Mouse (Mus musculus): ENCODE measurements around the gene B4galt1. TPM values are rescaled to one million over a fixed set of nuclear protein-coding genes. Genes with fewer than 3 reads are reported as not detected.

B4galt1 gene
- polyA plus RNA-seq, 1 experiment, result 43.8 TPM

DNA sequence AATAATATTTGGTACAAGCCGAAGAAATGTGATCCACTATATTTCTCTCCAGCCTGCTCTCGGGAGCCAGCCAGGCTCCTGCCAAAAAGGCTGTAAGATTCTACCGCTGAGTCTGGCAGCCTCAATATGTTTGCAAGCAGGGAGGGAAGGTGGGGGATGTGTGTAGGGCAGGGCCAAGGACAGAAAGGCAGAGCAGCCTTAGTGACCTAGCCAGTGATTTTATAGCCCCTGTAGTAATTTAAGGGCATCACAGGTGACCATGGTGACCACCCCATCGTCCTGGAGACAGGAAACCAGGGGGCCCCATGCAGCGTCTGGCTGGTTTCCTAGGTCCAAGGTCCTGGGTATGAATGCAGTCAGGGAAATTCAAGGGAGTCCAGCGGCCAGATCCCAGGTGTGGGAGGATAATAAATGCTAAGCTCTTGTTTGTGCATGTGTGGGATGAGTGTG lies 20.4 kb upstream of the B4galt1 start:
- Histone ChIP-seq H3K4me1 (peaks cover 88% of the 10 kb centered on the region), H3K27me3 (replicated peaks) (no peaks in the 10 kb centered on the region), H3K4me3 (replicated peaks) (peak overlapping the region; percentile 86), H3K36me3 (replicated peaks; ENCODE audit: low read length) (no peaks in the 10 kb centered on the region), H3K9me3 (no peaks in the 10 kb centered on the region)
- no peak for TF ChIP-seq GATA1 (IDR thresholded peaks at IDR 0.05; ENCODE audit: borderline replicate concordance, low read length)
- no peak for TF ChIP-seq FLI1 (IDR thresholded peaks at IDR 0.05; ENCODE audit: low read length)

DNA sequence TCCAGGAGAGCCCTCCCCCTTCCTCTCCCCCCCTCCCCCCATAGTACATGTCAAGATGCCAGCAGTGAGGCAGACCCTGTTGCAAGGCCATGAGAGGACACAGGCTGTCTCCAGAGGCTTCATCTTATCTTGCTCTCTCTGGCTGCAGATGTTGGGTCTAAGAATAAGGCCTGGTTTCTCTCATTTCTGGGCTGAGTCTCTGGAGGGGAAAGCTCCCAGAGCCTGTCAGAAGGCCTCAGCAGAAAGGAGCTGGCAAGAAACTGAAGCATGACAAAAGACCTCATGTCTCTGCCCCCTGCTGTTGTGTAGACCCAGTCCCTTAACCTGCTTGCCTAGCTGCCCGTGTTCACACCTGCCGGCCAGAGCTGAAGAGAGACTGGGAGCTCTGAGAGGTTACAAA lies 19.5 kb upstream of the B4galt1 start:
- H3K9me3 ChIP-seq, result no peaks in the 10 kb centered on the region
- H3K4me1 ChIP-seq, result peaks cover 91% of the 10 kb centered on the region
- TF ChIP-seq GATA1 (IDR thresholded peaks at IDR 0.05; ENCODE audit: borderline replicate concordance, low read length) (no peak), FLI1 (IDR thresholded peaks at IDR 0.05; ENCODE audit: low read length) (no peak)
- no peaks in the 10 kb centered on the region for H3K27me3 ChIP-seq (replicated peaks)
- H3K4me3 ChIP-seq (replicated peaks), result peak overlapping the region; percentile 65
- no peaks in the 10 kb centered on the region for H3K36me3 ChIP-seq (replicated peaks; ENCODE audit: low read length)

DNA sequence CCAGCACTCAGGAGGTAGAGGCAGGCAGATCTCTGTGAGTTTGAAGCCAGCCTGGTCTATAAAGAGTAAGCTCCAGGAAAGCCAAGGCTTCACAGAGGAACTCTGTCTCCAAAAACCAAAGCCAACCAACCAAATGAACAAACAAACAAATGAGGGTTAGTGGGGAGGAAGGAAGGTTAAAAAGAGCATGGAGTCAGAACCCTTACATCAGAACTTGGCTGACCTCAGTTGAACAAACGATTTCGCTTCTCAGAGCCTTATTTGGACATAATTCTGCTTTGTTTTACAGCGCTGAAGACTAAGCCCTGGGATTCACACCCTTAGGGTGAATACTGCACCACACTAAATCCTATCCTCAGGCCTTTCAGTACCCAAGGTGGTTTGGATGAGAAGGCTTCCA lies 18.3 kb upstream of the B4galt1 start:
- Histone ChIP-seq H3K27me3 (replicated peaks) (no peaks in the 10 kb centered on the region), H3K36me3 (replicated peaks; ENCODE audit: low read length) (no peaks in the 10 kb centered on the region), H3K4me1 (peaks cover 86% of the 10 kb centered on the region), H3K4me3 (replicated peaks) (no peak overlapping the region), H3K9me3 (no peaks in the 10 kb centered on the region)
- TF ChIP-seq GATA1 (IDR thresholded peaks at IDR 0.05; ENCODE audit: borderline replicate concordance, low read length) (no peak), FLI1 (IDR thresholded peaks at IDR 0.05; ENCODE audit: low read length) (no peak)

DNA sequence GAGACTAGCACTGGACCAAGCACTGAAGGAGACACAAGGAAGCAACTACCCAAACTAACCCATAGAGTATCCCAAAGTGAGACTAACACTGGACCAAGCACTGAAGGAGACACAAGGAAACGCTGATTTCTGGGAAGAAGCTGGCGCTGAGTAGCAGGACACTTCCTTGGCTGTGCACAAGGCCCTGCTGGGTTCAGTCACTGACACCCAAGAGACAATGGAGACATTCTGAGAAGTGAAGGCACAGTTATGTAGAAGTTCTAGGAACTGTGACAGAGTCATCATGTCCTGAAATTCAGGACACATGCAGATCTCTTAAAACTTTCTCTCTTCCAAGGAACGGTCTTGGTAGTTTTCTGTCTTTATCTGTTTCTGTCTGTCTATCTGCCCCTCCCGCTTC lies 16.4 kb upstream of the B4galt1 start:
- no peaks in the 10 kb centered on the region for H3K9me3 ChIP-seq
- H3K4me1 ChIP-seq, result peaks cover 70% of the 10 kb centered on the region
- TF ChIP-seq FLI1 (IDR thresholded peaks at IDR 0.05; ENCODE audit: low read length) (no peak), GATA1 (IDR thresholded peaks at IDR 0.05; ENCODE audit: borderline replicate concordance, low read length) (no peak)
- no peak overlapping the region for H3K4me3 ChIP-seq (replicated peaks)
- H3K36me3 ChIP-seq (replicated peaks; ENCODE audit: low read length), result no peaks in the 10 kb centered on the region
- no peaks in the 10 kb centered on the region for H3K27me3 ChIP-seq (replicated peaks)

DNA sequence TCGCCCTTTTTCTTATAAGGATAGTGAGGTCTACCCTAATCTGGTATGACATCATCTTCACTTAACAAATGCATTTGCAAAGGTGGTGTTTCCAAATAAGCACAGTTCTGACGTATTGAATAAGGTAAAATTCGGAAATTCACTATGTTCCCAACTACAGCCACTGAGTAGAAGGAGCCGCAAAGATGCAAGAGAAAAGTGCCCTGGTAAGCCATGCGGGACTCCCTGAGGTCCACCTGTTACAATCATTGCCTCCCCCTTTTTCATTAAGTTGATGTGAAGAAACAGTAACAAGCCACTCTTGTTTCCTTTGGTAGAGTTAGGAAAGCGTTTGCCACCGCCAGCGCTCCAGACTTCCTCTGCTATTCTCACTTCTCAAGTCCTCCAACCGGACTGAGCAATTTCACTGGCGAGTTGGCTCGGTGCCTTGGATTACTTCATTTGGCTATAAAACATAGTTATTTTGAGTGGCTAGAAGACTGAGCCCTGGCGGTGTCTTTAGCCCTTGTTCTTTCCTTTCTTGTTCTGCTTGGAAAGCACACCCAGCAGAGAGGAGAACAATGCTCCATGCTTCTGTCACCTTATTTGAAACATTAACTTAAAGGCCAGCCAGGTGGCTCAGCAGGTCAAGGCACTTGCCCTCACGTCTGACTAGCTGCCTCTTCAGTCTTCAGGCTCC lies 14.9 kb upstream of the B4galt1 start:
- peaks cover 55% of the 10 kb centered on the region for H3K4me1 ChIP-seq
- no peak overlapping the region for H3K4me3 ChIP-seq (replicated peaks)
- no peaks in the 10 kb centered on the region for H3K27me3 ChIP-seq (replicated peaks)
- H3K9me3 ChIP-seq, result no peaks in the 10 kb centered on the region
- H3K36me3 ChIP-seq (replicated peaks; ENCODE audit: low read length), result no peaks in the 10 kb centered on the region
- TF ChIP-seq FLI1 (IDR thresholded peaks at IDR 0.05; ENCODE audit: low read length) (no peak), GATA1 (IDR thresholded peaks at IDR 0.05; ENCODE audit: borderline replicate concordance, low read length) (no peak)

DNA sequence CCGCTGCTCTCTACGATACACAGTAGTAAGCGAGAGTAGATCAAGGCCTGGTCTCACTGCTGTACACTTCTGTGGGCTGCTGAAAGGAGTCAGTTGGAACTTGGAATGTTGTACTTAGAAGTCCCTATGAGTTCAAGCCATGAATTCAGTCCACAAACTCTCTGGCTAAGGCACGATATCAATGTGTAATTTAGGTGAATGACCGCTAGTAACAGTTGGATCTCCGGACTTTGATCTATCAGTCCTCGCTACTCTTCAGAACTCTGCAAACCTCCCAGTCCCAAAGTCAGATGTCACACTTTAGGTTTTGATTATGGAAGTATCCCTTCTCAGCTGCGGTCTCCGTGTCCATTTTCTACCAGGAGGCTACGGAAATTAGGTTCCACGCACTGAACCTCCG lies 10.6 kb upstream of the B4galt1 start:
- TF ChIP-seq FLI1 (IDR thresholded peaks at IDR 0.05; ENCODE audit: low read length) (no peak), GATA1 (IDR thresholded peaks at IDR 0.05; ENCODE audit: borderline replicate concordance, low read length) (no peak)
- Histone ChIP-seq H3K4me1 (peaks cover 39% of the 10 kb centered on the region), H3K4me3 (replicated peaks) (no peak overlapping the region), H3K9me3 (no peaks in the 10 kb centered on the region), H3K27me3 (replicated peaks) (no peaks in the 10 kb centered on the region), H3K36me3 (replicated peaks; ENCODE audit: low read length) (no peaks in the 10 kb centered on the region)

DNA sequence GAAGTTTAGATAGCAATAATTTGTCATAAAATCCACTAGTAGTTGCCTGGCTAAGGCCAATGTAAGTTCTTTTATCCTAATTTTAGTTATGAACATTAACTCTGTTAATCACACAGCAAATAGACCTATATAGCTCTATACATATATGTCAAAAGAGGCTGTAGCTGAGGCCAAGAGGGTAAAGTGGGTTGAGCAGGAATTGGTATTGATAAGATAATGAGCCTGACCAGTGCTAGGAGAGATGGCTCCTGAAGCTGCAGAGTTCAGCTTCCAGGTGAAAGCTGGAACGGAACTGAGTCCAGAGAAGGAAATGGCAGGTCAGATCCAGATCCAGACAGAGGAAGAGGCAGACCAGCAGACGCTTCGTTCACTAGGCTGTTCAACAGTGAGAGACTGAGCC lies 9.5 kb upstream of the B4galt1 start:
- Histone ChIP-seq H3K27me3 (replicated peaks) (no peaks in the 10 kb centered on the region), H3K9me3 (no peaks in the 10 kb centered on the region), H3K36me3 (replicated peaks; ENCODE audit: low read length) (no peaks in the 10 kb centered on the region), H3K4me1 (peaks cover 33% of the 10 kb centered on the region), H3K4me3 (replicated peaks) (peak overlapping the region; percentile 7)
- TF ChIP-seq FLI1 (IDR thresholded peaks at IDR 0.05; ENCODE audit: low read length) (no peak), GATA1 (IDR thresholded peaks at IDR 0.05; ENCODE audit: borderline replicate concordance, low read length) (no peak)

DNA sequence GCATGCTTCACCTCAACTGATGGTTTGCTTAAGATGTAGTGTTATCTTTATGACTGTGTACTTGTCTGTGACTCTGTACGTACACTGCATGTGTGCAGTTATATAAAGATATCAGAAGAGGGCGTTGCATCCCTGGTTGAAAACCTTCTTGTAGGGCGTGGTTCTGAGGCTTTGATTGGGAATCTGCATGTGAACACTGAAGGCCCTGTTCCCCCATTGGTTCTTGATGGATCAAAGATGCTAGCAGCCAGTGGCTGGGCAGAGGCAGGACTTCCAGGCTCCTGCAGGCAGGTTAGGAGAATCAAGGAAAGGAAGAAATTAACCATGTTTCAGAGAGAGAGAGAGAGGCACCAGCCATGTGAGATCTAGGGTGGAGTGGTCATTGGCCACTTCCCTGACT lies 7.3 kb upstream of the B4galt1 start:
- TF ChIP-seq GATA1 (IDR thresholded peaks at IDR 0.05; ENCODE audit: borderline replicate concordance, low read length) (no peak), FLI1 (IDR thresholded peaks at IDR 0.05; ENCODE audit: low read length) (no peak)
- Histone ChIP-seq H3K4me3 (replicated peaks) (no peak overlapping the region), H3K4me1 (peaks cover 33% of the 10 kb centered on the region), H3K27me3 (replicated peaks) (no peaks in the 10 kb centered on the region), H3K36me3 (replicated peaks; ENCODE audit: low read length) (no peaks in the 10 kb centered on the region), H3K9me3 (no peaks in the 10 kb centered on the region)

DNA sequence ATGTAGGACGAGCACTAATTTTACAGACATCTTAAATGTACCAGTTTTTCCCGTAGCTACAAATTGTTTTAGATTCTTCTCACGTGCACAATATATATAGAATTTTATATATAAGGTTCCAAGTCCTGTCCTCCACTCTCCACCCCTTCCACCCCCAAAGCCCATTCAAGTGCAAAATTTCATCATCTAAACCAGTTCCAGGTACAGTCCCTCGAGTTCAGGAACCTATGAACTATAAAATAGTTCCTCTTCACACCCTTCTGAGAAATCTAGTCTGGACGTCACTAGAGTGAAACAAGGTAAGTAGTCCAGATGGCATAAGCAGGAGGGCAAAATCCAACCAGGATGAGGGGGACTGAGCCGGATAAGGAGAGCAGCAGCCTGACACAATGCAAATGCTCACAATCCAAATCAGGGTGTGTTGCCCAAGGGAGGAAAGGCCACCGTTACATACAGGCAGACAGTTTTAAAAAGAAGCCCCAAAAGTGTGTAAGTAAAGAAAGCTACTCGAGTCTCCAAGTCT lies 4.1 kb upstream of the B4galt1 start:
- Histone ChIP-seq H3K36me3 (replicated peaks; ENCODE audit: low read length) (no peaks in the 10 kb centered on the region), H3K4me3 (replicated peaks) (no peak overlapping the region), H3K4me1 (peaks cover 42% of the 10 kb centered on the region), H3K9me3 (no peaks in the 10 kb centered on the region), H3K27me3 (replicated peaks) (no peaks in the 10 kb centered on the region)
- TF ChIP-seq GATA1 (IDR thresholded peaks at IDR 0.05; ENCODE audit: borderline replicate concordance, low read length) (no peak), FLI1 (IDR thresholded peaks at IDR 0.05; ENCODE audit: low read length) (no peak)

DNA sequence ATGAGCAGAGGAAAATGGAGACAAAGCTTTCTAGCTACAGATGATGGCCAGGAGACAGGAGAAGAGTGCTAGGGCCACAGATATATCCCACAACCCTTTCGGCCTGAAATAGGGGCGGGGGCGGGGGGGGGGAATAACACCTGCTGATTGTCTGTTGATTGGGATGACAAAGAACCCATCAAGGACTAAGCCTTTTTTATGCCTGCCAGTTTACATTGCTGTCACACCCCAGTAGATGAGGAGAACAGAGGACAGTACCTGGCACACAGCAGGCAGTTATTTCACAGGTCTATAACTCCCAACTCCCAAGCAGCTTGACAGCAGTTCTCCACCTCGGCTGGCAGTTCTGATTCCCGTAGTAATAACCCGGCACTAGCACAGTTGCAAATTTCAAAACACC lies 2.8 kb upstream of the B4galt1 start:
- Histone ChIP-seq H3K4me1 (peaks cover 37% of the 10 kb centered on the region), H3K27me3 (replicated peaks) (no peaks in the 10 kb centered on the region), H3K36me3 (replicated peaks; ENCODE audit: low read length) (peaks cover 4% of the 10 kb centered on the region), H3K4me3 (replicated peaks) (no peak overlapping the region), H3K9me3 (no peaks in the 10 kb centered on the region)
- TF ChIP-seq FLI1 (IDR thresholded peaks at IDR 0.05; ENCODE audit: low read length) (no peak), GATA1 (IDR thresholded peaks at IDR 0.05; ENCODE audit: borderline replicate concordance, low read length) (no peak)
